Mouse (Mus musculus): Measurements from ENCODE around the gene Dhfr.

Gene Dhfr

DNA sequence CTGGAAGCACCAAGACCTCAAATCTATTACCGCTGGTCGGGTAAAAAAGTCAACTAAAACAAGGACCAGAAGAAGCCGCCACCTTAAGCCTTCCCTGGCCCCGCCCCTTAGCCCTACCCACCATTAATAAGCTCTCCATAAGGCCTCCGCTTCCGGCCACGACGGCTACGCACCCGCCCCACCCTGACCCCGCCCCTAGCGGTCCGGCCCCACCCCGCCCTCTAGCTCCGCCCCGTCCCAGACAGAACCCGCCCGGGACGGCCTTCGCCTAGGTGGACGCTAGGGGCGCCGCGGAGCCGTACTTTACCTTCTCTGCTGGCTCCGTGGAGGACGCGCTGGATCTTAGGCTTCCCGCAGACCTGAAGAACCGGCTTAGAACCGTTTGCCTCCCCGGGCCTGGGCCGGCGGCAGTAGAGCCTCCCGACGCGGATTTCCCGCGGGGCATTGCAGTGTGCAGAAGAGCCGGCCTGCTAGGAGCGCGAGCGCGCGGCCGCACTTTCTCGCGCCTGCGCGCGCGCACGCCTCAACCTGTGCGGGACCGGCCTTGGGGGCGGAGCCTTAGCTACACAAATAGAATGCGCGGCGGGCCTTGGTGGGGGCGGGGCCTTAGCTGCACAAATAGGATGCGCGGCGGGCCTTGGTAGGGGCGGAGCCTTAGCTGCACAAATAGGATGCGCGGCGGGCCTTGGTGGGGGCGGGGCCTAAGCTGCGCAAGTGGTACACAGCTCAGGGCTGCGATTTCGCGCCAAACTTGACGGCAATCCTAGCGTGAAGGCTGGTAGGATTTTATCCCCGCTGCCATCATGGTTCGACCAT lies at the start of gene Dhfr, which contains the start of gene Msh3:
TSS of gene Dhfr (plus strand) at position 271 of the 816 bp plus-strand sequence.
TSS of gene Msh3 (minus strand) at position 548 of the 816 bp plus-strand sequence.
- peak; percentile 99 for DNase-seq (ENCODE audit: low read depth, low spot score)
- no peaks in the 10 kb centered on the region for H3K27me3 ChIP-seq (ENCODE audit: control insufficient read depth, insufficient read depth, low read length, poor library complexity, severe bottlenecking)
- H3K36me3 ChIP-seq (ENCODE audit: control insufficient read depth, insufficient read depth, low read length, poor library complexity, severe bottlenecking): no peaks in the 10 kb centered on the region

GRCm38 (mm10) chr13:92305680-92306079 lies 48.8 kb upstream of the Dhfr start, which contains the start of gene Gm20379:
TSS of gene Gm20379 (plus strand) at chr13:92305980.
- peaks cover 3% of the 10 kb centered on the region; the same call in 1 of the 2 replicates for H3K36me3 ChIP-seq (ENCODE audit: control insufficient read depth, insufficient read depth, low read length, poor library complexity, severe bottlenecking)
- no peaks in the 10 kb centered on the region for H3K27me3 ChIP-seq (ENCODE audit: control insufficient read depth, insufficient read depth, low read length, poor library complexity, severe bottlenecking)
- no peak for DNase-seq (ENCODE audit: low read depth, low spot score)

DNA sequence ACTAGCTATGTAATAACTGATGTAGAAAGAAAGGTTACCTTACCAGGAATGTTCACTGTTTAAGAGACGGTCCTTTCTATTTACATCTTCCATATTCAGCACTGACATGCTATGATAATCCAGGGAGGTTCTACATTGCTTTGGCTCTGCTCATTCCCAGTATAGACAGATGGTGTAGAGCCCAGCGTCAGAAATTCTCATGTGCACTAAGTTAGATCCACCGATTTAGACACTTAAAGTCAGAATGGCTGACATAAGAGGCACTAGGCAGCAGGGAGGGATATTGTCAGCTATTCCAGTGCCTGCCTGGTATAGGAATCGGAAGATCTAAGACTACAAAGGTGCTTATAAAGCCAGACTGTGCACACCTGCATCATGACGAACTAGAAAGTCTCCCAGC lies 39.9 kb upstream of the Dhfr start:
- Histone ChIP-seq H3K36me3 (ENCODE audit: control insufficient read depth, insufficient read depth, low read length, poor library complexity, severe bottlenecking) (0 out of 2 replicates have a peak, but pooled peaks cover 1% of the 10 kb centered on the region), H3K27me3 (ENCODE audit: control insufficient read depth, insufficient read depth, low read length, poor library complexity, severe bottlenecking) (no peaks in the 10 kb centered on the region)
- DNase-seq (ENCODE audit: low read depth, low spot score): no peak

GRCm38 (mm10) chr13:92320770-92321169 lies 33.8 kb upstream of the Dhfr start:
- peaks cover 4% of the 10 kb centered on the region; the same call in 1 of the 2 replicates for H3K36me3 ChIP-seq (ENCODE audit: control insufficient read depth, insufficient read depth, low read length, poor library complexity, severe bottlenecking)
- DNase-seq (ENCODE audit: low read depth, low spot score): peak; percentile 69

DNA sequence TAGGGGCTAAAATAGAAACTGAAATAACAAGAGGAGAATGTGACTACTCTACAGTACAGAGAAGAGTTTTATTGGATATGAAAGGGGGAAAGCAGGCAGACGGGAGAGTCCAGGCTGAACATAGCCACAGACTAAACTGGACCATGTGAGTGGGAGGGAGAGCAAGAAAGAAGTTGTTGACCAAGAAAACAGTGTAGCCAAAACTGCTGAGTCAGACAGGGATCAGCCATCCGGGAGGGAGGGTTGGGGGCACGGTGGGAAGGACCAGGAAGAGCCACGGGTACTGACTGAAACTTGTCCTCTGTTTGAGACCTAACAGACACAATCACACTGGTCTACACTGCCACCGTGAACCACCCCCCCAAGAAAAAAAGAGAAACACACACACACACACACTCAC lies 28.5 kb upstream of the Dhfr start:
- H3K36me3 ChIP-seq (ENCODE audit: control insufficient read depth, insufficient read depth, low read length, poor library complexity, severe bottlenecking): peaks cover 2% of the 10 kb centered on the region; the same call in 1 of the 2 replicates
- H3K27me3 ChIP-seq (ENCODE audit: control insufficient read depth, insufficient read depth, low read length, poor library complexity, severe bottlenecking): no peaks in the 10 kb centered on the region
- DNase-seq (ENCODE audit: low read depth, low spot score): no peak

More at GRCm38 (mm10) chr13:92320770-92321169, 33.8 kb upstream of the Dhfr start:
- no peaks in the 10 kb centered on the region for H3K27me3 ChIP-seq (ENCODE audit: control insufficient read depth, insufficient read depth, low read length, poor library complexity, severe bottlenecking)

DNA sequence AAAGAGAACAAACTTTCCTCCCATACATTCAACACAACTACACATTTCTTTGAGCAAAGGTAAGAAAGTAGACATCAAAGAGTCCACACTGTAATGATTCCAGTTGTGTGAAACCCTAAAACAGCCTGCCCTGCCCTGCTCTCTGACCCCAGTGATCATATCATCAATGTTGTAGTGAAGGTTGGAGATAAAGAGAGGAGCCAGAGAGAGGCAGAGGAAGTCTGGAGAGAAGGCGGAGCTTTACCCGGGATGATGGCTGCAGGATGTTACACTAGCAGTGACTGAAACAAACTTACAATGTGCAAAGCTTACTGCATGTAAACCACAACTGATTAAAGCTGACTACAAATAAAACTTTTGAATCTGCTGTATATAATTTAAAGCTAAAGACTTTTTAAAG lies 26.5 kb upstream of the Dhfr start:
- DNase-seq (ENCODE audit: low read depth, low spot score): no peak
- Histone ChIP-seq H3K27me3 (ENCODE audit: control insufficient read depth, insufficient read depth, low read length, poor library complexity, severe bottlenecking) (no peaks in the 10 kb centered on the region), H3K36me3 (ENCODE audit: control insufficient read depth, insufficient read depth, low read length, poor library complexity, severe bottlenecking) (peaks cover 2% of the 10 kb centered on the region; the same call in 1 of the 2 replicates)

DNA sequence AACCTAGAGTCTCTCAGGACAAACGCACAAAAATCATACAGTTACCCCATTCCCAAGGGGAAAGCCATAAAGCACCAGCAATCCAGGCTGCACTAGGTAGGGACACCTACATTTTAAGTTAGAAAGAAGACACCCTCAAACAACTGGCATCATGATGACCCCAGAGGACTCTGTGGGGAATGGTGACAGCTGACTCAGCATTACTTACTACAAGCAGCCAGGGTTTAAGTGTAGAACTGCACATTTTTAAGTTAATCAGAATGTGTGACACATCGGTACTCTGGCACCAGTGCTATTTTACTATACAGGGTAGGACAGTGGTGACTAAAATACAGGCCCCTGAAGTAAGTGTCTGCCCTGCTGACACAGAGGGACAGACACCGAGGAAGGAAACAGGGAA lies 23.9 kb upstream of the Dhfr start:
- Histone ChIP-seq H3K36me3 (ENCODE audit: control insufficient read depth, insufficient read depth, low read length, poor library complexity, severe bottlenecking) (no peaks in the 10 kb centered on the region; the same call in 1 of the 2 replicates), H3K27me3 (ENCODE audit: control insufficient read depth, insufficient read depth, low read length, poor library complexity, severe bottlenecking) (no peaks in the 10 kb centered on the region)
- DNase-seq (ENCODE audit: low read depth, low spot score): no peak

- Histone ChIP-seq H3K27me3 (ENCODE audit: control insufficient read depth, insufficient read depth, low read length, poor library complexity, severe bottlenecking) (no peaks in the 10 kb centered on the region), H3K36me3 (ENCODE audit: control insufficient read depth, insufficient read depth, low read length, poor library complexity, severe bottlenecking) (no peaks in the 10 kb centered on the region; the same call in 1 of the 2 replicates)
- no peak for DNase-seq (ENCODE audit: low read depth, low spot score)
Observed at GRCm38 (mm10) chr13:92332103-92332879, 22.2 kb upstream of the Dhfr start.

DNA sequence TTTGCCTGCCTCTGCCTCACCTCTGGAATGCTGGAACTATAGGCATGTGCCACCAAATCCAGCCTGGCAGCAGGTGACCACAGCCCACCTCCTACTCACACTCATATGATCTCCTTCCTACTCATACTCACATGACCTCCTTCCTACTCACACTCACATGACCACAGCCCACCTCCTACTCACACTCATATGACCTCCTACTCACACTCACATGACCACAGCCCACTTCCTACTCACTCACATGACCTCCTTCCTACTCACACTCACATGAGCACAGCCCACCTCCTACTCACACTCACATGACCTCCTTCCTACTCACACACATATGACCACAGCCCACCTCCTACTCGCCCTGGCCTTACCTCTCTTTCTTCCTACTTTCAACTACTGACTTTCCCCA lies 17.7 kb upstream of the Dhfr start:
- no peaks in the 10 kb centered on the region for H3K27me3 ChIP-seq (ENCODE audit: control insufficient read depth, insufficient read depth, low read length, poor library complexity, severe bottlenecking)
- peaks cover 4% of the 10 kb centered on the region; the same call in 1 of the 2 replicates for H3K36me3 ChIP-seq (ENCODE audit: control insufficient read depth, insufficient read depth, low read length, poor library complexity, severe bottlenecking)
- DNase-seq (ENCODE audit: low read depth, low spot score): peak; percentile 72

- no peak for DNase-seq (ENCODE audit: low read depth, low spot score)
- Histone ChIP-seq H3K27me3 (ENCODE audit: control insufficient read depth, insufficient read depth, low read length, poor library complexity, severe bottlenecking) (no peaks in the 10 kb centered on the region), H3K36me3 (ENCODE audit: control insufficient read depth, insufficient read depth, low read length, poor library complexity, severe bottlenecking) (peaks cover 4% of the 10 kb centered on the region; the same call in 1 of the 2 replicates)
Observed at GRCm38 (mm10) chr13:92337773-92338462, 16.6 kb upstream of the Dhfr start.

GRCm38 (mm10) chr13:92339787-92340186 lies 14.7 kb upstream of the Dhfr start:
- no peak for DNase-seq (ENCODE audit: low read depth, low spot score)
- Histone ChIP-seq H3K27me3 (ENCODE audit: control insufficient read depth, insufficient read depth, low read length, poor library complexity, severe bottlenecking) (no peaks in the 10 kb centered on the region), H3K36me3 (ENCODE audit: control insufficient read depth, insufficient read depth, low read length, poor library complexity, severe bottlenecking) (peaks cover 8% of the 10 kb centered on the region; the same call in 1 of the 2 replicates)

- DNase-seq (ENCODE audit: low read depth, low spot score): no peak
- H3K27me3 ChIP-seq (ENCODE audit: control insufficient read depth, insufficient read depth, low read length, poor library complexity, severe bottlenecking): no peaks in the 10 kb centered on the region
- peaks cover 16% of the 10 kb centered on the region; the same call in 1 of the 2 replicates for H3K36me3 ChIP-seq (ENCODE audit: control insufficient read depth, insufficient read depth, low read length, poor library complexity, severe bottlenecking)
Observed at GRCm38 (mm10) chr13:92344033-92344432, 10.5 kb upstream of the Dhfr start.

DNA sequence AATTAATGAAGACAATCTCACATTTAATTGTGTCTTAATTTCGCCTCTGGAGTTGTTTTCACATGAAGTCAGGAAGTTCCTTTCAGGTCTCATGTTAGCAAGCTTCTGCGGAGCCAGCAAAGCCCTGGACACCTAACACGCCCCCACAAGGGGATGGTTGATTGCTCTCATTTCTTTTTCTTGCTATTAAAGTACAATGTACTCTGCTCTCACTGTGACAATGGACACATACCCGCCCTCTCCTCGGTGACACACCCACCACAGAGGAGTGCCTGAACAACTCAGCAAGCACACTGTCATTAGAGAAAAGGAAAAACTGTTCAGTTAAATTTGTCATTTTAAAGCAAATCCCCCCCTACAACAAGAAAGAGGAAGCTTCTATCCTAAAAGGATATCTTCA lies 8.2 kb upstream of the Dhfr start:
- H3K36me3 ChIP-seq (ENCODE audit: control insufficient read depth, insufficient read depth, low read length, poor library complexity, severe bottlenecking): peaks cover 16% of the 10 kb centered on the region; the same call in 1 of the 2 replicates
- H3K27me3 ChIP-seq (ENCODE audit: control insufficient read depth, insufficient read depth, low read length, poor library complexity, severe bottlenecking): no peaks in the 10 kb centered on the region
- DNase-seq (ENCODE audit: low read depth, low spot score): no peak

DNA sequence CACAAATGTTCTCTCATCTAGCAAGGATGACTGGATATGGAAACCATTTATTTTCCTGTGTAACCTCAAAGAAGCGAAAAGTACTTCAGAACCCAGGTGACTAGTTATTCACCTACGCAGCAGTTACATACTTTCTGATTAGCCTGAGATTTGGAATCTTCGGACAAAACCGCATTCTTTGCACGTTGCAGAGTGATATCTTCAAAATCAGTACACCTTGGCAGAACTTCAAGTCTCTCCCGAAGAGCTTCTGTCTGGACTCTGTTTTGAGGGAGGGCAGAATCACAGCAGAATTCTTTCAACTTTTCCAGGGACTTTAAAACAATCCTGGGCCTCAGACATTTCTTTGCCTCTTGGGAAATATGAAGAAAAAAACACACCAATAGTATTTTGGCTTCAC lies 3.4 kb upstream of the Dhfr start:
- peaks cover 9% of the 10 kb centered on the region; the same call in 1 of the 2 replicates for H3K36me3 ChIP-seq (ENCODE audit: control insufficient read depth, insufficient read depth, low read length, poor library complexity, severe bottlenecking)
- no peak for DNase-seq (ENCODE audit: low read depth, low spot score)
- no peaks in the 10 kb centered on the region for H3K27me3 ChIP-seq (ENCODE audit: control insufficient read depth, insufficient read depth, low read length, poor library complexity, severe bottlenecking)

Measured in splenic B cell, adult 2 months (primary cell).